Mouse (Mus musculus) stomach, postnatal 0 days (tissue): ENCODE measurements around the gene Slc6a6.

Experiments
- CTCF ChIP-seq: IDR thresholded peaks from 2 replicates; pipeline ENCODE4 v1.5.1; 2016; ENCODE audit warnings: antibody characterized with exemption, low read depth, mild to moderate bottlenecking, moderate library complexity
- EP300 ChIP-seq: optimal IDR thresholded peaks from 2 replicates; pipeline ENCODE3; 2016; ENCODE audit warnings: antibody characterized with exemption

DNA sequence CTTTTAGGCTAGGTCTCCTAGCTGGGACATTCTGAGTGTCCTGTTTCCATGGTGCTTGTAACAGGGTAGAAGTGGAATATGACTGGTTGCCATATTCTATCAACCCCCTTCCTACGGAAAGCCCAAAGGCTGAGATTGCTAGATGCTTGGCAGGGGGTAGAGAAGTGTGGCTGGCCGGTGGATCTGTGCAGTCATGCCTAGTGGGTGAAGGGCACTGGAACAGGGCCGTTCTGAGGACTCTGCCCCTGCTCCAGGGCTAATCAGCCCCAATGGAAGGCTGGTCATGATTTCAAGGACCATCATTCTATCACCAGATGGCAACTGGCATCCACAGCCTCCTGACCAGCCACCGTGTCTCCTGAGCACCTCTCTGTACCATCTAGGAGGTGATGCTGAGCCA is 7.7 kb downstream of the Slc6a6 start:
- no peak for TF ChIP-seq CTCF
- no peak for TF ChIP-seq EP300
